Comparison of ENCODE assay signal across 18 mouse cellular contexts in the genomic region with DNA sequence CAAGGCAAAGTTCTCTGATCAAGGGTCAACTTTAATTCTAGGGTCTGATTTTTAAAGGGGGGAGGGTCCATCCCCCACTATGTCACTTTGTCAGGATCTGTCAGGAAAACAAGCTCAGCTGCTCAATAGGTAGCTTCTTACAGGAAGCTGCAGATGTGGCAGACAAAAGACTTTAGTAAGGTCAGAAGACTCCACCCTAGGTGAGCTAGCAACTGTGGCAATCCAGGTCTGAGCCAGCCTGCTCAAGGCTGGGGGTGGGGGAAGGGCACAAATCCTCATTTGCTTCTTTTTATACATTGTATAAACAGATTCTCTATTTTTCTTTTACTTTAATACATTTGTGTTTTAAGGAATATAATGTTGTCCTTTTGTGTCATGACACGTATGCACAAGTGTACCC.
"Had no signal": no experiment of that assay in that cellular context is flagged by ENCODE, and none has a peak within 500 bp of the region (broad histone marks: within the 10 kb centered on the region; RNA-seq: fewer than 3 reads in every experiment).

No protein-coding gene starts in this region.

- H3K9me3 ChIP-seq: lung, embryonic 15.5 days; megakaryocyte, embryonic 14.5 days; midbrain, embryonic 13.5 days; midbrain, embryonic 15.5 days; neural tube, embryonic 12.5 days; stomach, embryonic 15.5 days had no signal

- H3K4me3 ChIP-seq: lung, embryonic 15.5 days; megakaryocyte, embryonic 14.5 days; midbrain, embryonic 13.5 days; midbrain, embryonic 15.5 days; neural tube, embryonic 12.5 days; stomach, embryonic 15.5 days had no signal

- H3K4me2 ChIP-seq: lung, embryonic 15.5 days; midbrain, embryonic 11.5 days; midbrain, embryonic 13.5 days; midbrain, embryonic 15.5 days; neural tube, embryonic 12.5 days; stomach, embryonic 15.5 days had no signal

- H3K36me3 ChIP-seq: lung, embryonic 15.5 days; midbrain, embryonic 13.5 days; midbrain, embryonic 15.5 days; neural tube, embryonic 12.5 days; stomach, embryonic 15.5 days had no signal

- H3K4me1 ChIP-seq: lung, embryonic 15.5 days; megakaryocyte, embryonic 14.5 days; midbrain, embryonic 15.5 days; neural tube, embryonic 12.5 days; stomach, embryonic 15.5 days had no signal

- H3K27me3 ChIP-seq: lung, embryonic 15.5 days; megakaryocyte, embryonic 14.5 days; midbrain, embryonic 13.5 days; midbrain, embryonic 15.5 days; neural tube, embryonic 12.5 days; stomach, embryonic 15.5 days had no signal

- H3K27ac ChIP-seq: lung, embryonic 15.5 days; macrophage; midbrain, embryonic 13.5 days; midbrain, embryonic 15.5 days; neural tube, embryonic 12.5 days; stomach, embryonic 15.5 days; stomach, postnatal 0 days had no signal

- H3K9ac ChIP-seq: liver, postnatal 0 days; lung, embryonic 15.5 days; midbrain, embryonic 13.5 days; midbrain, embryonic 15.5 days; neural tube, embryonic 12.5 days; stomach, embryonic 15.5 days had no signal

- ATAC-seq: liver, postnatal 0 days; lung, postnatal 0 days; midbrain, embryonic 13.5 days; midbrain, embryonic 15.5 days had no signal

- DNase-seq: liver, postnatal 0 days; lung, adult 2 months; lung, postnatal 14 days; lung, postnatal 36 days; right cerebral cortex, postnatal 14 days; thymus, adult 2 months; thymus, postnatal 25 days; thymus, postnatal 4 days had no signal
